Mouse (Mus musculus) gastrocnemius, postnatal 10 days (tissue): ENCODE results near the gene Gpr173. TPM values are rescaled to one million over a fixed set of nuclear protein-coding genes. Genes with fewer than 3 reads are reported as not detected.
"Not testable (repeated sequence)": the region's sequence is repeated elsewhere in the genome, so short reads cannot be mapped to it uniquely, and the experiment has no call there.

Experiments
- DNase-seq: peaks from one replicate; pipeline ENCODE4 v3.0.0; 2021; ENCODE audit warnings: mixed read lengths
- long read RNA-seq, 2 experiments: library from polyadenylated mRNA; stranded (forward); transcript quantifications; one replicate each; pipeline ENCODE4 v2.0.0; 2021
- total RNA-seq, 2 experiments: library from RNA; stranded (reverse); gene quantifications; 2 replicates each; pipeline ENCODE4 v1.2.3; 2021

Gene Gpr173
- 1 to 10 TPM; 2.2 to 3.3 TPM for total RNA-seq
- long read RNA-seq, experiment 1, result 0 reads
- long read RNA-seq, experiment 2, result 0 reads

- peak; percentile 40 for DNase-seq
Measured at GRCm38 (mm10) chrX:152368397-152369273, at the start of gene Gpr173. TSS of gene Gpr173 (minus strand) at chrX:152368704.

- no peak for DNase-seq
Measured at GRCm38 (mm10) chrX:152403251-152403650, 34.7 kb upstream of the Gpr173 start.

- DNase-seq, result no peak
Measured at GRCm38 (mm10) chrX:152400096-152400495, 31.6 kb upstream of the Gpr173 start.

GRCm38 (mm10) chrX:152368054-152368396 lies 479 bp downstream of the Gpr173 start:
- no peak for DNase-seq

GRCm38 (mm10) chrX:152366418-152366817 lies 2.1 kb downstream of the Gpr173 start:
- no peak for DNase-seq

GRCm38 (mm10) chrX:152352553-152353153 lies 15.9 kb downstream of the Gpr173 start:
- DNase-seq, result no peak

- no peak for DNase-seq
Measured at GRCm38 (mm10) chrX:152347041-152347440, 21.5 kb downstream of the Gpr173 start.

GRCm38 (mm10) chrX:152346587-152346986 lies 21.9 kb downstream of the Gpr173 start:
- DNase-seq, result no peak

GRCm38 (mm10) chrX:152342903-152343302 lies 25.6 kb downstream of the Gpr173 start:
- no peak for DNase-seq

GRCm38 (mm10) chrX:152342358-152342901 lies 26.1 kb downstream of the Gpr173 start, which contains the start of gene Tspyl2:
TSS of gene Tspyl2 (minus strand) at chrX:152342425.
- DNase-seq, result peak; percentile 86

- DNase-seq, result no peak
Measured at GRCm38 (mm10) chrX:152341496-152341895, 27.0 kb downstream of the Gpr173 start.

- DNase-seq, result peak; percentile 80
Measured at GRCm38 (mm10) chrX:152336546-152337332, 31.8 kb downstream of the Gpr173 start.

- DNase-seq, result not testable (repeated sequence)
Measured at GRCm38 (mm10) chrX:152336123-152336522, 32.4 kb downstream of the Gpr173 start.

- DNase-seq, result not testable (repeated sequence)
Measured at GRCm38 (mm10) chrX:152329400-152329799, 39.1 kb downstream of the Gpr173 start.

GRCm38 (mm10) chrX:152327689-152328052 lies 40.8 kb downstream of the Gpr173 start:
- no peak for DNase-seq

GRCm38 (mm10) chrX:152326996-152327688 lies 41.4 kb downstream of the Gpr173 start, which contains the start of gene Kantr:
TSS of gene Kantr (minus strand) at chrX:152327495.
- peak; percentile 58 for DNase-seq

- DNase-seq, result no peak
Measured at GRCm38 (mm10) chrX:152323584-152323983, 44.9 kb downstream of the Gpr173 start.

GRCm38 (mm10) chrX:152322776-152323175 lies 45.7 kb downstream of the Gpr173 start:
- no peak for DNase-seq

GRCm38 (mm10) chrX:152320535-152320934 lies 48.0 kb downstream of the Gpr173 start:
- DNase-seq, result no peak

GRCm38 (mm10) chrX:152307942-152308341 lies 60.6 kb downstream of the Gpr173 start:
- DNase-seq, result no peak

GRCm38 (mm10) chrX:152307371-152307770 lies 61.1 kb downstream of the Gpr173 start:
- no peak for DNase-seq

GRCm38 (mm10) chrX:152306224-152306623 lies 62.3 kb downstream of the Gpr173 start:
- no peak for DNase-seq
